Mouse (Mus musculus) granulocyte monocyte progenitor cell, adult 5-6 weeks (primary cell): ENCODE data around the gene Kmt2b. TPM values are rescaled to one million over a fixed set of nuclear protein-coding genes. Genes with fewer than 3 reads are reported as not detected.

ENCODE experiments used
- ATAC-seq: replicated peaks from 2 replicates; pipeline ENCODE4 v1.8.0; 2016; ENCODE audit warnings: mild to moderate bottlenecking, moderate TSS enrichment, inconsistent platforms; ENCODE audit not compliant: poor library complexity, severe bottlenecking
- total RNA-seq, 2 experiments: library from RNA; stranded (forward) in 1 of 2; stranded (reverse) in 1 of 2; fragments of 200-712, 200-1000 nt in 1 of 2; fragments of >200 nt in 1 of 2; fragmentation: Nextera tagmentation in 1 of 2; gene quantifications; 2 replicates each; pipeline ENCODE4 v1.2.3; 2014 to 2017

Kmt2b gene
- total RNA-seq, 2 experiments from 2014 or later: 9.5 to 48.1 TPM

- no peak for ATAC-seq
These were observed 15.6 kb downstream of the Kmt2b start for GRCm38 (mm10) chr7:30572969-30573368.

GRCm38 (mm10) chr7:30572389-30572788 lies 16.1 kb downstream of the Kmt2b start:
- ATAC-seq: no peak

GRCm38 (mm10) chr7:30567555-30567954 lies 21.0 kb downstream of the Kmt2b start:
- no peak for ATAC-seq

- ATAC-seq: no peak
These were observed 22.5 kb downstream of the Kmt2b start for GRCm38 (mm10) chr7:30566033-30566432.

- ATAC-seq: no peak
These were observed 23.5 kb downstream of the Kmt2b start, which contains the start of gene Igflr1 for GRCm38 (mm10) chr7:30564970-30565571. TSS of gene Igflr1 (plus strand) at chr7:30565427.

GRCm38 (mm10) chr7:30563906-30564280 lies 24.6 kb downstream of the Kmt2b start:
- no peak for ATAC-seq

- ATAC-seq: peak; percentile 58
These were observed 25.2 kb downstream of the Kmt2b start, which contains the start of the genes U2af1l4, Gm49396 and Psenen for GRCm38 (mm10) chr7:30563117-30563905. TSS of gene U2af1l4 (plus strand) at chr7:30563301. TSS of gene Gm49396 (plus strand) at chr7:30563344. TSS of gene Psenen (minus strand) at chr7:30563627.

GRCm38 (mm10) chr7:30562526-30563116 lies 25.9 kb downstream of the Kmt2b start:
- peak; percentile 10; the same call in 1 of the 2 replicates for ATAC-seq

- ATAC-seq: no peak
These were observed 28.2 kb downstream of the Kmt2b start for GRCm38 (mm10) chr7:30560296-30560695.

- peak; percentile 75 for ATAC-seq
These were observed 29.0 kb downstream of the Kmt2b start, which contains the start of gene Lin37 for GRCm38 (mm10) chr7:30559443-30559954. TSS of gene Lin37 (minus strand) at chr7:30559838.

GRCm38 (mm10) chr7:30558656-30559442 lies 29.7 kb downstream of the Kmt2b start:
- ATAC-seq: 0 out of 2 replicates have a peak, but pooled peaks have one; percentile 9

- no peak for ATAC-seq
These were observed 30.5 kb downstream of the Kmt2b start for GRCm38 (mm10) chr7:30557901-30558514.

- no peak for ATAC-seq
These were observed 31.5 kb downstream of the Kmt2b start for GRCm38 (mm10) chr7:30556894-30557536.

- ATAC-seq: no peak
These were observed 34.5 kb downstream of the Kmt2b start for GRCm38 (mm10) chr7:30553810-30554584.

- ATAC-seq: 0 out of 2 replicates have a peak, but pooled peaks have one; percentile 12
These were observed 35.4 kb downstream of the Kmt2b start for GRCm38 (mm10) chr7:30553021-30553589.

- peak; percentile 86 for ATAC-seq
These were observed 36.2 kb downstream of the Kmt2b start, which contains the start of the genes Hspb6 and Proser3 for GRCm38 (mm10) chr7:30552102-30553020. TSS of gene Hspb6 (plus strand) at chr7:30552178. TSS of gene Proser3 (minus strand) at chr7:30552299.
